Mouse (Mus musculus): ENCODE results near the gene Rgsl1. TPM values are rescaled to one million over a fixed set of nuclear protein-coding genes. Genes with fewer than 3 reads are reported as not detected.

Rgsl1 gene
- polyA plus RNA-seq, 1 experiment: not detected

- TF ChIP-seq EP300 (IDR thresholded peaks at IDR 0.05; ENCODE audit: insufficient read depth, low read depth, low read length) (no peak), POLR2A (IDR thresholded peaks at IDR 0.05; ENCODE audit: insufficient read depth, low read length) (no peak), CTCF (IDR thresholded peaks at IDR 0.05; ENCODE audit: low read depth, low read length) (no peak)
- Histone ChIP-seq H3K4me1 (ENCODE audit: control insufficient read depth, insufficient read depth, low read length) (no peaks in the 10 kb centered on the region), H3K9ac (ENCODE audit: low read depth, poor library complexity, severe bottlenecking) (no peak overlapping the region), H3K27ac (ENCODE audit: insufficient read depth, low read length) (no peak overlapping the region), H3K36me3 (ENCODE audit: control insufficient read depth, insufficient read depth, low read length, poor library complexity, severe bottlenecking) (no peaks in the 10 kb centered on the region), H3K27me3 (ENCODE audit: control insufficient read depth, insufficient read depth, low read length, poor library complexity, severe bottlenecking) (no peaks in the 10 kb centered on the region), H3K9me3 (replicated peaks; ENCODE audit: control insufficient read depth, insufficient read depth, low read length, poor library complexity, severe bottlenecking) (no peaks in the 10 kb centered on the region), H3K4me3 (ENCODE audit: low read depth, low read length) (no peak overlapping the region; the same call in 1 of the 2 replicates)
Observed at GRCm38 (mm10) chr1:153766298-153766697, 77.6 kb downstream of the Rgsl1 start.

GRCm38 (mm10) chr1:153764136-153764535 is 79.8 kb downstream of the Rgsl1 start:
- Histone ChIP-seq H3K27ac (ENCODE audit: insufficient read depth, low read length) (no peak overlapping the region), H3K27me3 (ENCODE audit: control insufficient read depth, insufficient read depth, low read length, poor library complexity, severe bottlenecking) (no peaks in the 10 kb centered on the region), H3K9me3 (replicated peaks; ENCODE audit: control insufficient read depth, insufficient read depth, low read length, poor library complexity, severe bottlenecking) (no peaks in the 10 kb centered on the region), H3K36me3 (ENCODE audit: control insufficient read depth, insufficient read depth, low read length, poor library complexity, severe bottlenecking) (no peaks in the 10 kb centered on the region), H3K9ac (ENCODE audit: low read depth, poor library complexity, severe bottlenecking) (no peak overlapping the region), H3K4me3 (ENCODE audit: low read depth, low read length) (no peak overlapping the region), H3K4me1 (ENCODE audit: control insufficient read depth, insufficient read depth, low read length) (no peaks in the 10 kb centered on the region)
- TF ChIP-seq POLR2A (IDR thresholded peaks at IDR 0.05; ENCODE audit: insufficient read depth, low read length): no peak
- TF ChIP-seq CTCF (IDR thresholded peaks at IDR 0.05; ENCODE audit: low read depth, low read length): no peak
- no peak for TF ChIP-seq EP300 (IDR thresholded peaks at IDR 0.05; ENCODE audit: insufficient read depth, low read depth, low read length)

- TF ChIP-seq CTCF (IDR thresholded peaks at IDR 0.05; ENCODE audit: low read depth, low read length) (no peak), POLR2A (IDR thresholded peaks at IDR 0.05; ENCODE audit: insufficient read depth, low read length) (no peak), EP300 (IDR thresholded peaks at IDR 0.05; ENCODE audit: insufficient read depth, low read depth, low read length) (no peak)
Observed at GRCm38 (mm10) chr1:153753725-153754464, 90.0 kb downstream of the Rgsl1 start.

GRCm38 (mm10) chr1:153752521-153752920 is 91.4 kb downstream of the Rgsl1 start:
- Histone ChIP-seq H3K27me3 (ENCODE audit: control insufficient read depth, insufficient read depth, low read length, poor library complexity, severe bottlenecking) (no peaks in the 10 kb centered on the region; the same call in 1 of the 2 replicates), H3K9ac (ENCODE audit: low read depth, poor library complexity, severe bottlenecking) (no peak overlapping the region), H3K4me3 (ENCODE audit: low read depth, low read length) (no peak overlapping the region), H3K36me3 (ENCODE audit: control insufficient read depth, insufficient read depth, low read length, poor library complexity, severe bottlenecking) (no peaks in the 10 kb centered on the region), H3K27ac (ENCODE audit: insufficient read depth, low read length) (no peak overlapping the region), H3K4me1 (ENCODE audit: control insufficient read depth, insufficient read depth, low read length) (no peaks in the 10 kb centered on the region), H3K9me3 (replicated peaks; ENCODE audit: control insufficient read depth, insufficient read depth, low read length, poor library complexity, severe bottlenecking) (no peaks in the 10 kb centered on the region)
- TF ChIP-seq CTCF (IDR thresholded peaks at IDR 0.05; ENCODE audit: low read depth, low read length) (no peak), POLR2A (IDR thresholded peaks at IDR 0.05; ENCODE audit: insufficient read depth, low read length) (no peak), EP300 (IDR thresholded peaks at IDR 0.05; ENCODE audit: insufficient read depth, low read depth, low read length) (no peak)

More at GRCm38 (mm10) chr1:153753725-153754464, 90.0 kb downstream of the Rgsl1 start:
- no peaks in the 10 kb centered on the region; the same call in 1 of the 2 replicates for H3K27me3 ChIP-seq (ENCODE audit: control insufficient read depth, insufficient read depth, low read length, poor library complexity, severe bottlenecking)
- no peaks in the 10 kb centered on the region for H3K4me1 ChIP-seq (ENCODE audit: control insufficient read depth, insufficient read depth, low read length)
- no peak overlapping the region for H3K9ac ChIP-seq (ENCODE audit: low read depth, poor library complexity, severe bottlenecking)
- no peak overlapping the region for H3K27ac ChIP-seq (ENCODE audit: insufficient read depth, low read length)
- H3K36me3 ChIP-seq (ENCODE audit: control insufficient read depth, insufficient read depth, low read length, poor library complexity, severe bottlenecking): no peaks in the 10 kb centered on the region
- H3K9me3 ChIP-seq (replicated peaks; ENCODE audit: control insufficient read depth, insufficient read depth, low read length, poor library complexity, severe bottlenecking): no peaks in the 10 kb centered on the region
- H3K4me3 ChIP-seq (ENCODE audit: low read depth, low read length): no peak overlapping the region

GRCm38 (mm10) chr1:153751763-153752301 is 92.1 kb downstream of the Rgsl1 start:
- H3K36me3 ChIP-seq (ENCODE audit: control insufficient read depth, insufficient read depth, low read length, poor library complexity, severe bottlenecking): no peaks in the 10 kb centered on the region
- TF ChIP-seq EP300 (IDR thresholded peaks at IDR 0.05; ENCODE audit: insufficient read depth, low read depth, low read length): no peak
- TF ChIP-seq POLR2A (IDR thresholded peaks at IDR 0.05; ENCODE audit: insufficient read depth, low read length): no peak
- TF ChIP-seq CTCF (IDR thresholded peaks at IDR 0.05; ENCODE audit: low read depth, low read length): no peak
- H3K9ac ChIP-seq (ENCODE audit: low read depth, poor library complexity, severe bottlenecking): no peak overlapping the region
- no peak overlapping the region for H3K4me3 ChIP-seq (ENCODE audit: low read depth, low read length)
- H3K4me1 ChIP-seq (ENCODE audit: control insufficient read depth, insufficient read depth, low read length): no peaks in the 10 kb centered on the region
- H3K27ac ChIP-seq (ENCODE audit: insufficient read depth, low read length): no peak overlapping the region
- no peaks in the 10 kb centered on the region; the same call in 1 of the 2 replicates for H3K27me3 ChIP-seq (ENCODE audit: control insufficient read depth, insufficient read depth, low read length, poor library complexity, severe bottlenecking)
- H3K9me3 ChIP-seq (replicated peaks; ENCODE audit: control insufficient read depth, insufficient read depth, low read length, poor library complexity, severe bottlenecking): no peaks in the 10 kb centered on the region

GRCm38 (mm10) chr1:153750054-153750453 is 93.9 kb downstream of the Rgsl1 start:
- Histone ChIP-seq H3K9me3 (replicated peaks; ENCODE audit: control insufficient read depth, insufficient read depth, low read length, poor library complexity, severe bottlenecking) (no peaks in the 10 kb centered on the region), H3K27me3 (ENCODE audit: control insufficient read depth, insufficient read depth, low read length, poor library complexity, severe bottlenecking) (no peaks in the 10 kb centered on the region; the same call in 1 of the 2 replicates), H3K4me1 (ENCODE audit: control insufficient read depth, insufficient read depth, low read length) (no peaks in the 10 kb centered on the region), H3K9ac (ENCODE audit: low read depth, poor library complexity, severe bottlenecking) (no peak overlapping the region), H3K27ac (ENCODE audit: insufficient read depth, low read length) (no peak overlapping the region), H3K36me3 (ENCODE audit: control insufficient read depth, insufficient read depth, low read length, poor library complexity, severe bottlenecking) (no peaks in the 10 kb centered on the region), H3K4me3 (ENCODE audit: low read depth, low read length) (no peak overlapping the region)
- TF ChIP-seq POLR2A (IDR thresholded peaks at IDR 0.05; ENCODE audit: insufficient read depth, low read length) (no peak), CTCF (IDR thresholded peaks at IDR 0.05; ENCODE audit: low read depth, low read length) (no peak), EP300 (IDR thresholded peaks at IDR 0.05; ENCODE audit: insufficient read depth, low read depth, low read length) (no peak)

Measured in ES-Bruce4 (cell line).